Mouse (Mus musculus) embryonic fibroblast, embryonic 13.5 days (primary cell): Measurements from ENCODE around the gene Atat1.

Experiments used
- CTCF ChIP-seq: IDR thresholded peaks from 2 replicates; pipeline ENCODE4 v1.5.1; 2011; ENCODE audit warnings: mild to moderate bottlenecking, control low read depth, low read length, moderate library complexity, borderline replicate concordance; ENCODE audit not compliant: insufficient read depth
- POLR2A ChIP-seq: IDR thresholded peaks from 2 replicates; pipeline ENCODE4 v1.6.1; 2011; ENCODE audit warnings: low read depth, mild to moderate bottlenecking, control low read depth, low read length, moderate library complexity

- TF ChIP-seq CTCF (no peak), POLR2A (no peak)
These were observed 61.8 kb downstream of the Atat1 start for GRCm38 (mm10) chr17:35848112-35848511.
